Comparison of ENCODE assay signal across 8 mouse cellular contexts in genomic region chr2:104887882-104888566, GRCm38 (mm10). TPM values are rescaled to one million over a fixed set of nuclear protein-coding genes. Genes with fewer than 3 reads are reported as not detected.
DNase-seq lines count a peak whose midpoint lies in the region; ATAC-seq and TF ChIP-seq lines count a peak whose summit lies in the region.

No protein-coding gene starts in this region.

- no peaks in the 10 kb centered on the region for H3K36me3 ChIP-seq in E14TG2a.4 (ENCODE audit: insufficient read depth, low read length)
- no peaks in the 10 kb centered on the region for H3K36me3 ChIP-seq in embryonic facial prominence, embryonic 11.5 days (replicated peaks; ENCODE audit: control insufficient read depth, insufficient read depth, low read depth, low read length)

- 16% methylated on average over 10 of the region's 10 CpGs for WGBS in embryonic facial prominence, embryonic 11.5 days

- DNase-seq in adrenal gland, postnatal 36 days: peak; percentile 82 to 86
- peak; percentile 91 for DNase-seq in embryonic facial prominence, embryonic 11.5 days (ENCODE audit: low spot score)
- peak; percentile 11 to 61 for DNase-seq in heart, adult 9 months (ENCODE audit: low spot score in 2 of 2)
- DNase-seq in layer of hippocampus, adult 11-12 months (ENCODE audit: low spot score): peak; percentile 80
- peak; percentile 78 for DNase-seq in lung, postnatal 10 days
- peak; percentile 87 for DNase-seq in retina, postnatal 1 day
- peak; percentile 86 for DNase-seq in thymus, postnatal 4 days

- H3K9ac ChIP-seq in embryonic facial prominence, embryonic 11.5 days (replicated peaks; ENCODE audit: low read length): no peak overlapping the region

- no peaks in the 10 kb centered on the region for H3K27me3 ChIP-seq in E14TG2a.4 (ENCODE audit: insufficient read depth, low read length)
- no peaks in the 10 kb centered on the region for H3K27me3 ChIP-seq in embryonic facial prominence, embryonic 11.5 days (ENCODE audit: control insufficient read depth, insufficient read depth, low read length)

- peaks cover 7% of the 10 kb centered on the region; the same call in 1 of the 2 replicates for H3K4me1 ChIP-seq in E14TG2a.4 (replicated peaks; ENCODE audit: low read depth, low read length)
- no peaks in the 10 kb centered on the region for H3K4me1 ChIP-seq in embryonic facial prominence, embryonic 11.5 days (ENCODE audit: control insufficient read depth, insufficient read depth, low read length)

- no peak overlapping the region for H3K4me3 ChIP-seq in E14TG2a.4 (replicated peaks; ENCODE audit: low read length)
- H3K4me3 ChIP-seq in embryonic facial prominence, embryonic 11.5 days (ENCODE audit: low read depth, low read length): no peak overlapping the region

- ATAC-seq in embryonic facial prominence, embryonic 11.5 days (replicated peaks; ENCODE audit: insufficient number of reproducible peaks, low FRiP score, low TSS enrichment, low read depth): no peak

- no peak overlapping the region for H3K4me2 ChIP-seq in embryonic facial prominence, embryonic 11.5 days (ENCODE audit: low read depth, low read length)

- H3K27ac ChIP-seq in embryonic facial prominence, embryonic 11.5 days (replicated peaks; ENCODE audit: low read depth, low read length): no peak overlapping the region

- peaks cover 4% of the 10 kb centered on the region for H3K9me3 ChIP-seq in E14TG2a.4 (ENCODE audit: low read length)
- H3K9me3 ChIP-seq in embryonic facial prominence, embryonic 11.5 days (replicated peaks; ENCODE audit: control insufficient read depth, low read length): no peaks in the 10 kb centered on the region

- TF ChIP-seq CTCF in E14TG2a.4 (conservative IDR thresholded peaks at IDR 0.05; ENCODE audit: low read length): peak; percentile 92

RNA-seq across cellular contexts. Expression of gene Ccdc73, which starts 20.4 kb away (rescaled TPM):
- 1 to 10 TPM; 3.7 to 5.3 TPM for total RNA-seq in adrenal gland, postnatal 36 days (2021)
- polyA plus RNA-seq in embryonic facial prominence, embryonic 11.5 days (2014; fragmentation: Nextera tagmentation; extraction: Ambion mirVana): 6.7 and 7.4 TPM in 2 replicates

RNA-seq across cellular contexts. Expression of gene Prrg4, which starts 38.3 kb away (rescaled TPM):
- total RNA-seq in adrenal gland, postnatal 36 days (2021): 10 to 100 TPM in 1 of 2 experiments, 1 to 10 TPM in 1; 4.1 to 31.2 TPM
- 1.5 TPM in 2 replicates for polyA plus RNA-seq in embryonic facial prominence, embryonic 11.5 days (2014; fragmentation: Nextera tagmentation; extraction: Ambion mirVana)

Comparison
In these comparisons a context has a peak if more than half of its experiments do, and no peak if none do; other contexts are left out.
1. DNase-seq: peak in every context shown above with its lines; median percentile 91 in embryonic facial prominence, embryonic 11.5 days; 87 in retina, postnatal 1 day; 86 in thymus, postnatal 4 days; 84 in adrenal gland, postnatal 36 days; 80 in layer of hippocampus, adult 11-12 months; 78 in lung, postnatal 10 days; 36 in heart, adult 9 months.